ENCODE assay signal across 25 mouse cellular contexts in the genomic region with DNA sequence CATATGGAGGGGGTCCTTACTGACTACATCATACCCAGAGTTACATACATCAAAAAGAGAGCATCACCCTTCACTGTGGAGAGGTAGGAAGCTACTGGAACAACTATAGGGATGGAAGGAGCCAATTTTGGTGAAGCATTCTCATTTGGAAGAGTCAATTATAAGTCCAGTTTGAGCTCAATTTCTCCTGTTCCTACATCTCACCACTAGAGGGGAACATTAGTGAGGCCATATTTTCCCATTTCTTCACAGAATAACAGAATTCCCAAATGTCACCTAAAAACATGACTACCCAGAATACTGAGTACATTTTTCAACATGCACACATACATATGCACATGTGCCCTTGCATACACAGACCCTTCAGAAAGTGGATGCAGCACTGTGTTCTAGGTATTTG.
DNase-seq lines count a peak whose midpoint lies in the region; ATAC-seq and TF ChIP-seq lines count a peak whose summit lies in the region.
"Had no signal": no experiment of that assay in that cellular context is flagged by ENCODE, and none has a peak within 500 bp of the region (broad histone marks: within the 10 kb centered on the region; RNA-seq: fewer than 3 reads in every experiment).

No protein-coding gene starts in this region.

- H3K27me3 ChIP-seq in kidney, postnatal 0 days (ENCODE audit: insufficient read depth, low read length), result no peaks in the 10 kb centered on the region
- H3K27me3 ChIP-seq in kidney, embryonic 15.5 days, result no peaks in the 10 kb centered on the region
- H3K27me3 ChIP-seq in midbrain, postnatal 0 days (ENCODE audit: insufficient read depth, low read length), result no peaks in the 10 kb centered on the region
- no peaks in the 10 kb centered on the region for H3K27me3 ChIP-seq in midbrain, embryonic 16.5 days (ENCODE audit: control insufficient read depth, insufficient read depth, low read depth, low read length)
- no peaks in the 10 kb centered on the region for H3K27me3 ChIP-seq in stomach, postnatal 0 days (ENCODE audit: control insufficient read depth, insufficient read depth, low read length)
- H3K27me3 ChIP-seq: forebrain, embryonic 13.5 days; hindbrain, embryonic 12.5 days; limb, embryonic 13.5 days had no signal

- no peak overlapping the region for H3K9ac ChIP-seq in kidney, postnatal 0 days (ENCODE audit: low read depth, low read length)
- H3K9ac ChIP-seq in kidney, embryonic 15.5 days, result no peak overlapping the region
- no peak overlapping the region for H3K9ac ChIP-seq in midbrain, postnatal 0 days (replicated peaks; ENCODE audit: low read length, poor library complexity, severe bottlenecking)
- no peak overlapping the region for H3K9ac ChIP-seq in midbrain, embryonic 16.5 days (ENCODE audit: low read depth, low read length)
- no peak overlapping the region for H3K9ac ChIP-seq in stomach, postnatal 0 days (ENCODE audit: low read length)
- H3K9ac ChIP-seq: forebrain, embryonic 13.5 days; hindbrain, embryonic 12.5 days; limb, embryonic 13.5 days had no signal

- ATAC-seq in kidney, postnatal 0 days (replicated peaks; ENCODE audit: low FRiP score, low read depth), result no peak
- ATAC-seq in kidney, embryonic 15.5 days (replicated peaks; ENCODE audit: low FRiP score), result no peak
- ATAC-seq in midbrain, postnatal 0 days (ENCODE audit: low FRiP score), result no peak
- ATAC-seq in midbrain, embryonic 16.5 days, result no peak
- no peak for ATAC-seq in stomach, postnatal 0 days (ENCODE audit: low FRiP score, low TSS enrichment)
- no peak for ATAC-seq in inflammation-experienced regulatory T-cells, adult 6 months
- ATAC-seq: forebrain, embryonic 13.5 days had no signal

- intact Hi-C loops in gastrocnemius, adult 2 months (cut with DNase I), result no loop called here

- no peaks in the 10 kb centered on the region for H3K9me3 ChIP-seq in kidney, postnatal 0 days (replicated peaks; ENCODE audit: low read length)
- no peaks in the 10 kb centered on the region for H3K9me3 ChIP-seq in kidney, embryonic 15.5 days (replicated peaks)
- no peaks in the 10 kb centered on the region for H3K9me3 ChIP-seq in midbrain, postnatal 0 days (ENCODE audit: low read length)
- H3K9me3 ChIP-seq in midbrain, embryonic 16.5 days (replicated peaks; ENCODE audit: control insufficient read depth, low read length, poor library complexity, severe bottlenecking), result no peaks in the 10 kb centered on the region
- H3K9me3 ChIP-seq in stomach, postnatal 0 days (ENCODE audit: control insufficient read depth, low read length), result no peaks in the 10 kb centered on the region
- H3K9me3 ChIP-seq: forebrain, embryonic 13.5 days; hindbrain, embryonic 12.5 days; limb, embryonic 13.5 days had no signal

- DNase-seq in gastrocnemius, adult 2 months, result no peak
- no peak for DNase-seq in gastrocnemius, postnatal 4 days (ENCODE audit: low spot score in 2 of 2)
- no peak for DNase-seq in kidney, postnatal 0 days (ENCODE audit: low spot score)
- no peak for DNase-seq in midbrain, postnatal 0 days (ENCODE audit: low spot score)
- no peak for DNase-seq in stomach, postnatal 0 days (ENCODE audit: low spot score)
- DNase-seq: adrenal gland, postnatal 25 days; cerebellum, adult 2 months; cerebellum, postnatal 14 days; gastrocnemius, postnatal 36 days; heart, postnatal 36 days; kidney, adult 2 months; kidney, postnatal 10 days; lung, postnatal 10 days; midbrain, embryonic 14.5 days; right cerebral cortex, postnatal 25 days; thymus, adult 18-20 months; thymus, postnatal 36 days had no signal

- no peaks in the 10 kb centered on the region for H3K4me1 ChIP-seq in kidney, postnatal 0 days (replicated peaks; ENCODE audit: insufficient read depth, low read length)
- H3K4me1 ChIP-seq in kidney, embryonic 15.5 days, result no peaks in the 10 kb centered on the region
- H3K4me1 ChIP-seq in midbrain, postnatal 0 days (ENCODE audit: insufficient read depth, low read length), result no peaks in the 10 kb centered on the region
- H3K4me1 ChIP-seq in midbrain, embryonic 16.5 days (ENCODE audit: control insufficient read depth, insufficient read depth, low read length), result no peaks in the 10 kb centered on the region; the same call in 1 of the 2 replicates
- H3K4me1 ChIP-seq in stomach, postnatal 0 days (replicated peaks; ENCODE audit: control insufficient read depth, insufficient read depth), result no peaks in the 10 kb centered on the region
- H3K4me1 ChIP-seq: hindbrain, embryonic 12.5 days; limb, embryonic 13.5 days had no signal

- no peaks in the 10 kb centered on the region for H3K36me3 ChIP-seq in kidney, postnatal 0 days (ENCODE audit: insufficient read depth, low read length)
- H3K36me3 ChIP-seq in kidney, embryonic 15.5 days, result 0 out of 2 replicates have a peak, but pooled peaks cover 3% of the 10 kb centered on the region
- H3K36me3 ChIP-seq in midbrain, postnatal 0 days (ENCODE audit: insufficient read depth, low read length), result no peaks in the 10 kb centered on the region
- H3K36me3 ChIP-seq in midbrain, embryonic 16.5 days (ENCODE audit: control insufficient read depth, insufficient read depth, low read length), result no peaks in the 10 kb centered on the region
- no peaks in the 10 kb centered on the region for H3K36me3 ChIP-seq in stomach, postnatal 0 days (ENCODE audit: control insufficient read depth, insufficient read depth, low read length)
- H3K36me3 ChIP-seq: hindbrain, embryonic 12.5 days; limb, embryonic 13.5 days had no signal

- TF ChIP-seq CTCF in gastrocnemius, adult 2 months (IDR thresholded peaks at IDR 0.05), result peak; percentile 34; the same call in 1 of the 2 replicates
- TF ChIP-seq CTCF in kidney, postnatal 0 days (IDR thresholded peaks at IDR 0.05; ENCODE audit: low read depth), result peak; percentile 55
- TF ChIP-seq CTCF in midbrain, postnatal 0 days (IDR thresholded peaks at IDR 0.05), result peak; percentile 64
- TF ChIP-seq CTCF in stomach, postnatal 0 days (IDR thresholded peaks at IDR 0.05; ENCODE audit: low read depth), result peak; percentile 56

- no peak for TF ChIP-seq EP300 in stomach, postnatal 0 days (optimal IDR thresholded peaks at IDR 0.05)

- no peak overlapping the region for H3K4me3 ChIP-seq in gastrocnemius, adult 2 months
- no peak overlapping the region for H3K4me3 ChIP-seq in kidney, postnatal 0 days (replicated peaks; ENCODE audit: low read depth, low read length)
- H3K4me3 ChIP-seq in kidney, embryonic 15.5 days (replicated peaks), result no peak overlapping the region
- H3K4me3 ChIP-seq in midbrain, postnatal 0 days (ENCODE audit: low read depth, low read length), result no peak overlapping the region
- no peak overlapping the region for H3K4me3 ChIP-seq in midbrain, embryonic 16.5 days (ENCODE audit: low read depth, low read length)
- H3K4me3 ChIP-seq in stomach, postnatal 0 days (ENCODE audit: low read depth, low read length), result no peak overlapping the region
- H3K4me3 ChIP-seq: forebrain, embryonic 13.5 days; hindbrain, embryonic 12.5 days; limb, embryonic 13.5 days had no signal

- H3K27ac ChIP-seq in gastrocnemius, adult 2 months, result no peak overlapping the region
- no peak overlapping the region for H3K27ac ChIP-seq in kidney, postnatal 0 days
- no peak overlapping the region for H3K27ac ChIP-seq in kidney, embryonic 15.5 days
- H3K27ac ChIP-seq in midbrain, postnatal 0 days (ENCODE audit: low read depth, low read length), result no peak overlapping the region
- H3K27ac ChIP-seq in midbrain, embryonic 16.5 days (ENCODE audit: low read length), result no peak overlapping the region
- no peak overlapping the region for H3K27ac ChIP-seq in stomach, postnatal 0 days (replicated peaks)
- H3K27ac ChIP-seq: forebrain, embryonic 13.5 days; hindbrain, embryonic 12.5 days; limb, embryonic 13.5 days had no signal

- H3K4me2 ChIP-seq in kidney, postnatal 0 days (ENCODE audit: low read length), result no peak overlapping the region
- H3K4me2 ChIP-seq in kidney, embryonic 15.5 days, result no peak overlapping the region
- no peak overlapping the region for H3K4me2 ChIP-seq in midbrain, postnatal 0 days (ENCODE audit: low read depth, low read length, poor library complexity, severe bottlenecking)
- no peak overlapping the region for H3K4me2 ChIP-seq in midbrain, embryonic 16.5 days (ENCODE audit: low read length)
- H3K4me2 ChIP-seq in stomach, postnatal 0 days (replicated peaks; ENCODE audit: low read depth), result no peak overlapping the region
- H3K4me2 ChIP-seq: forebrain, embryonic 13.5 days; heart, embryonic 11.5 days; hindbrain, embryonic 12.5 days; limb, embryonic 13.5 days; liver, embryonic 11.5 days had no signal
